Mouse (Mus musculus) ES-CJ7 (cell line): Measurements from ENCODE around the gene Stk38.
A peak's percentile ranks its signal among the peaks of the same experiment; 100 is the strongest.

Experiments used
- DNase-seq: peaks from one replicate; pipeline ENCODE4 v3.0.0; 2011; ENCODE audit warnings: low read depth, low spot score

Gene Stk38

DNA sequence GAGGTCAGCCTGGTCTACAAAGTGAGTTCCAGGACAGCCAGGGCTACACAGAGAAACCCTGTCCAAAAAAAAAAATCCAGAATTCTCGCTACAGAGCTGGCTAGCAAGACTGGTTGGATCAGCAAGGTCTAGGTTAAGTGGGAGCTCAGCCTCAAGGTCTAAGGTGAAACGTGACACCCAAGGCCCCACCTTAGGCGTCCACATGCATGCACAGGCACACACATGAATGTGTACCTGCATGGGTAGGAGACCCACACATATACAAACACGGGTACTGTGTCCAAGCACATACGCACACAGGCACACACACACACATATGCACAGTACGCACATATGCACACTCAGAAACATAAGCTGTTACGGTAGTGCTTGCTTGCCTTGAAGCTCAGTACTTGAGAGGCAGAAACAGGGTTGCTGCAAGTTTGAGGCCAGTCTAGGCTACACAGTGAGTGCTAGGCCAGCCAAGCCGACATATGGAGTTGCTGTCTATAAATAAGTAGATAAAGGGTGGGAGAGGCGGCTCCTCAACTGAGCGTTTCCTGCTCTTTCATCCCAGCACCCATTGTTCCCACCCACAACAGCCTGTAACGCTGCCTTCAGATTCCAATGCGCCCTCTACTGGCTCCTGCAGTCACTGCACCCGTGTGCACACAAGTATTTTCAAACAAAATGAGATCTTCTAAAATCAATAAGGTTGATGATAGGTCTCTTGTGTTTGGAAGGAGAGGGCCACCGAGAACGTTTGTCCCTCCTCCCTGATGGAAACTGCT, 80.7 kb downstream of the Stk38 start:
- DNase-seq: peak; percentile 91

DNA sequence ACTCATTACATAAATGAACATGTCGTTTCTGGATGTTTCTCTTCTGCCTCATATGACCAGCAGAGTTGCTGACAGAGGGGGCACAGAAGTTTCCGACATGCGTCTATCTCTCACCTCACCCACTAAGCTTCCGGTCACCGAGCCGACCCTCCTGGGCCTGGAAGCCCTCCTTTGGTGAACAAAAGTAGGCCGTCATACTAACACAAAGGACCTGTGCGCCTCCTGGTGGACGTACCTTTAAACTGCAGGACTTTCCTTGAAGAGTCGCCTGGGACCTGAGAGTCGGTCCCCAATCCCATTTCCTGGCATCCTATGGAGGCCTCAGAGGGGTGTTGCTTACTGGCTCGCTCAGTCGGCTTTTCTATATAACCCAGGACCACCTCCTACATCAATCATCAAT, 81.4 kb downstream of the Stk38 start:
- peak; percentile 90 for DNase-seq

DNA sequence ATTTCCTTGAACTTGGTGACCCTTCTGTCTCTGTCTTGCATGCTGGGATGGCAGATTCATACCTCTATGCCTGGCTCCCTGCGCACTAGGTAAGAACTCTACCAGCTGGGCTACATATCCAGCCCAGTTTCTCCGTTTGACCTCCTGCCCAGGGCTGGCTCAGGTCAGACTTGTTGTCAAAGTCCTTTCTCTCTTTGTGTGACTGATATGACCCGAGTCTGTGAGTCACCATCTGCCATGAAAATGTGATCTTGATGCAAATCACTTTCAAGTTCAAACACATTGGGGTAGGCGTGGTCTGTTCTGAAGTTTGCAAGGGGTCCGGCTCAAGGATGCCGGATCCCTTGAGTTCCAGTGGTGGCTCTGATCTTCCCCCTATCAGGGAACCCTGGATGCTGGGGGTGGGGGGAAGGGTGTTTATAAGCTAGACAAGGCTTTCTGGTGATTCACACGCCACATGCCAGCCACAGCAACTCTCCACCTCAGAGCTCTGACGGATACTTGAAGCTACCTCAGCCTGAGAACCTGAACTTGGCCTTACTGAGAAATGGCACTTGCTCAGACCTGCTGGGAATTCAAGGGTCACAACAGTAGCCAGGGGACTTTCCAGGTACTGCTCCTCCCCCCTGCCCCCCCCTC, 82.7 kb downstream of the Stk38 start:
- DNase-seq: no peak

DNA sequence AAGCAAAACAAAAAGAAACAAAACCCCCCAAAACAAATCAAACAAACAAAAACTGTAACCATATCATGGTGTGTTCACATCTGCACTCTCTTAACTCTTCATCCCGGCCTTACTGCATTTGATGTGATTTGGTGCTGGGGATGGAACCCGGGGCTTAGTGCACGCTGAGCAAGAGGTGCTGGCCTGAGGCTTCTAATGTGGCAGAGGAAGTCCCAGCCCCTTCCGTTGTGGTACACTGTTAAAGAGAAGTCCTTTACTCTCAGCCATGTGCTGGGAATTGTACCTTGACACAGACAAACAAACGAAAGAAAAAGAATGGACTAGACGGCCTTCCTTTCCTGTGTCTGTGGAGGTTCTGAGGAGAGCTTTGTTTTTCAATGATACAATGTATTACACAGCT, 85.7 kb downstream of the Stk38 start:
- DNase-seq: no peak

DNA sequence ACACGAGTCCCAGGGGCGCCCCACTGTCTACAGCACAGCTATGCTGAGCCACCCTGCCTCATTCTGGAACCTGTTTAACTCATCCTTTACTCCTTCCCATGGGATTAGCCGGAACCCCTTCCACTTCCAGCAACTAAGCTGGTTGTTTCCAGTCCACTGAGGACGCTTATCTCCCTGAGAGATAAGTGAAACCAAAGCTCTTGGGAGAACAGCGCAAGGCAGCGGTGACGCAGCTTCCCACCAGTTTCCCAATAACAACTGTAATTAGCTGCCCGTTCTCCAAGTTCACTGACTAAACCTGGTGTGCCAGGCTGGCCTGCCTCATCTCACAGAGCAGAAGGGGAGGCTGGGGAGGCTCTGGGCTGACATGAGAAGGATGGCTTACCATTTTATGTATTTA, 86.7 kb downstream of the Stk38 start:
- no peak for DNase-seq
